Mouse (Mus musculus) layer of hippocampus, postnatal 14 days (tissue): ENCODE data around the gene Gm45021. TPM values are rescaled to one million over a fixed set of nuclear protein-coding genes. Genes with fewer than 3 reads are reported as not detected.

Experiments used
- DNase-seq, 2 experiments: peaks; one replicate each; pipeline ENCODE4 v3.0.0; 2021 to 2022; ENCODE audit warnings: low spot score in 2 of 2, mixed read lengths in 1 of 2
- total RNA-seq, 2 experiments: library from RNA; stranded (reverse); gene quantifications; 2 replicates each; pipeline ENCODE4 v1.2.3; 2021

The Gm45021 gene
- total RNA-seq, 2 experiments from 2014 or later: not detected

DNA sequence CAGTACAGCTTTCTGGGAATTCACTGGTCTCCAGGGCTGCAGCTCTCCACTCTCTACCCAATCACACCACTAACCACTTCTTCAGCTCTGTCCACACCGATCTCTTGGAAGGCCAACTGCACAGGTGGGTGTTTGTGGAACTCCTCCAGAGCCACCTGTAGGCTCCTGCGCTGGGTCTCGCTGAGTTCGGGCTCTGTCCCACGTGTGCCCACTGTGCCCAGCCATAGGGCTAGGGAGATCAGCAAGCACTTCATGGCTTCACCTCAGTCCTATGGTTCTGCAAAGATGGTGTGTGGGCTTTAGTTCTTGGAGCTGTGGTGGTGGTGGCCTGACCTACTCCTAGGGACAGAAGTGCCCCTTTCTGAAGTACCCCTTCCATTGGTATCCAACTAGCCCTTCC is 17.4 kb upstream of the Gm45021 start:
- no peak for DNase-seq

DNA sequence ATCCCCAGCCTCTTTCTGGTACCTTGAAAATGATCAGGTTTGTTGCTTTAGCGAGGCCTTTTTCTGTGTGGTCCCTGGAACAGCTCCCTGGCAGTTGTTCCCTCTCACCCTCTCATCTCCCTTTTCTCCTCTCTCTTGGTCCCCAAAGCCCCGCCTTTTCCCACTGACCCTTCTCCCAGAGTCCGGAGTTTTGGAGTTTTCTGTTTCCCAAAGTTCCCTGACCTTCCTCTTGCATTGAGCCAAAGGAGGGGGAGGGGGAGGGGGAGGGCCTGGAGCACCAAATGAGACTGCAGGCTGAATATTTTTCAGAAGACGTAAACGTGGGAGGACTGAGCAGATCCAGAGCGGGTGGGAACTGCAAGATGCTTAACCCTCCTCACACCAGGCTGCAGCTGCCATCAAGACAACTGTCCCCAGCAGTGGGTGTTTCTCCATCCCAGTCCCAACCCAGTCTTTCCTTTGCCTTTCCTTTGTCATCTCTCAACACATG is 16.8 kb upstream of the Gm45021 start, which contains the start of gene Rarres2:
Rarres2 (minus strand) TSS at position 218 of the 490 bp plus-strand sequence.
- no peak for DNase-seq

GRCm38 (mm10) chr6:48573280-48573679 is 16.1 kb upstream of the Gm45021 start:
- no peak for DNase-seq

DNA sequence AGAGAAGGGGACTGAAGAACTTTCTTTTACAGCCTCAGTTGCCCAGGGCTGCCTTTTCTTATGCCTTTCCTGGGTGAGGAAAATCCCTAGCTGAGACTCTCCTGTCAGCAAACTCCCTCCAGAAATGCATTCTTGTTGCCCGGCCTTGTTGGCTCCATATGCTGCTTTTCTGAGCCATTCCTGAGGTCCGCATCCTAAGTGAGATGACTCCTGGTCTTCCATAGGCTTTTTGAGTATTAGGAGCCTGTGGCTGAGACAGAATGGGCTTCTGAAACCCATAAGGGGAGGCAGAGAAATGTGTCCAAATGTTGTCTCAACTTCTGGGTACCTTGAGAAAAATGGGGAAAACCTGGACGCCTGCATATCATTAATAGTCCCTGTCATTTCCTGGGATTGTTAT is 15.4 kb upstream of the Gm45021 start:
- no peak for DNase-seq

GRCm38 (mm10) chr6:48578736-48579135 is 10.7 kb upstream of the Gm45021 start:
- no peak for DNase-seq

DNA sequence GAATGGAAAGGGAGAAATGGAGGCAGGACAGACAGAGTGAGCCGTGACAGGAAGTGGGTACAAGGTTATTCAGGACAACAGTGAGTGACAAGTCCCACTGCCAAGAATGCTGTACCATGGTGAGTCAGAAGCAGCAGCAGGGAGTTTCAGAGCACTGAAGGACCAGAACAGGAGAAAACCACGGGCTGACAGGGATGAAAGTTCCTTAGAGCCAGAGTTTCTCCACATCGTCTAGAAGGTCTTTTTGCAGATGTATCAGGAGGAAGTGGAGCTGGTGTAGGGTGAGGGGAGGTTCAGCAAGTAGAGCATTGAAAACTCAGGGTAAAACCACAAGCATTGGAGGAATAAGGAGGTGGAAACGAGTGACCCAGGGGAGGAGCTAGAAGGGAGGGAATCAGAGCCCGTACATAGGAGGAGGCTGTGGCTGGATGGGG is 10.2 kb upstream of the Gm45021 start:
- no peak for DNase-seq

DNA sequence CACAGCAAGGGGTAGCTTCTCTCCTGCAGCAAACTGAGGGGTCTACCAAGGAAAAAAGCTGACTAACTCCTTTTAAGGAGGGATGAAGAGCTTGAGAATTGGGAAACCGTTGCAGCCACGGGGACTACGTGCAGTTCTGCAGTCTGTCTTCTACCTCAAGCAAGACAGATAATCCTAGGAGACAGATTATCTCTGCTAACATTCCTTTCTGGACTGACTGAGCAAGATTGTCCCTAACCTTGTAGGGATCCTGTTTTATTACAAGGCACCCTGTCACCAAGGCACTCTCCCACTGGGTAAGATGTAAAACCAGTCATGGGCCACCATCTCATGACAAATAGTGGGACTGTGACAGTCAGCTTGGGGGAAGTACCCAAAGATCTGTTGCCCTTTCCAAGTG is 8.2 kb upstream of the Gm45021 start:
- DNase-seq: no peak

GRCm38 (mm10) chr6:48582037-48582436 is 7.4 kb upstream of the Gm45021 start:
- peak in 1 of 2 experiments; percentile 76 for DNase-seq

- DNase-seq: no peak
Observed at GRCm38 (mm10) chr6:48591221-48591845, 1.9 kb downstream of the Gm45021 start.

DNA sequence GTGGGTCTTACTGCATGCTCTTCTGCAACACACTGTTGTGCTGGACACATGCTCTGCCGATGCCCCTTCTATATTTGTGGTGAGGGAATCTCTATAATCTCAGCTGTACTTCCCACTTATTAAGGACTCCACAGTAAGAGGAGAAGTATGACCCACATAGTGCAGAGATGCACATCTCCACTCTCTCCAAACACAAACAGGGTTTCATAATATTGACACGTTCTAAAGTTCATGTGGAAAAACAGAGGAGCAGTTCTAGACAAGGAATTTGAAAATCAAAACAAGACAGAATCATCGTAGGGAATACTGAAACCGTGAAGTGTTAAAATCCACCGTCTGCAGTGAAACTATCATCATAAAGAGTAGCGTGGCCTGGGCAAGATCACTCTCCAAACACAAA is 2.5 kb downstream of the Gm45021 start:
- no peak for DNase-seq

DNA sequence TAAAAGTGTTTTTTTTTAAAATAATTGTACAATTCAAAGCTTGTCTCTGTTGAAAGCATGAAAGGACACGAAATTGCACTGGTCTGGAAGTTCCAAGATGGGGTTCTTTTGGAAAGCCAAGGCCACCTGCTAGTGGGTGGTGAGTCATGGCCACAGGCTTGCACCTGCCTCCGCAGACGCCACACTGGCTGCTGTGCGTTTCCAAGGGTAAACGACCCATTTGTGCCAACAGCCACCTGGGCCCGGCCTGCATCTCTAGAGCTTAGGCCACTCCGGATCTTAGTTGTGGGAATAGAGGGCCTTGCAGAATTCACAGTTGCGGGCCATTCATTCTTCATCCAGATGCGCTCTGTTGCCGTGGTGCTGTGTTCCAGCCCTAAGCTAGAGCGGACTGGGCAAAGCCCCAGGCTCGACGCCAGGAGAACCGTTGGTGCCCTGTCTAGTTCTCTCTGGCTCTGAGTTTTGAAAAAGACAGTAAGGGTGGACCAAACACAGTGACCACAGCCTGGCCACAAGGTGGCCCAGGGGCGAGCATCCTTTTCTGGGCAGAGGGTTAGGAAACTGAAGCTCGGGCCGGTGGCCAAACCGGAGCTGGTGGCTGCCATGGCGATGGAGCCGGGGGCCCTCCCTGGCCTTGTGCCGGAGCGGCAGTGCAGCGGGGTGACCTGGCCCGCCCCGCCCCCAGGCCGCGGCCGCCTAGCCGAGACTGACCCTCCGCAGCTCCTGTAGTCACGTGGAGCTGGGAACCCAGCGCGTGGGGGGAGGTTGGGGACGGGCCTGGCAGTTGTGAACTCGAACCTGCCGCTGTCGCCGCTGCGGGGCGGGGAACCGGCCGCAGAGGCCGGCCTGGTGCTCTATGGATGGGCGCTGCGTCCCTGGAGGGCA is 4.0 kb downstream of the Gm45021 start, which contains the start of the genes Repin1 and Gm44965:
Repin1 (plus strand) TSS at position 726 of the 885 bp plus-strand sequence.
Gm44965 (plus strand) TSS at position 784 of the 885 bp plus-strand sequence.
- peak; percentile 91 to 92 for DNase-seq

DNA sequence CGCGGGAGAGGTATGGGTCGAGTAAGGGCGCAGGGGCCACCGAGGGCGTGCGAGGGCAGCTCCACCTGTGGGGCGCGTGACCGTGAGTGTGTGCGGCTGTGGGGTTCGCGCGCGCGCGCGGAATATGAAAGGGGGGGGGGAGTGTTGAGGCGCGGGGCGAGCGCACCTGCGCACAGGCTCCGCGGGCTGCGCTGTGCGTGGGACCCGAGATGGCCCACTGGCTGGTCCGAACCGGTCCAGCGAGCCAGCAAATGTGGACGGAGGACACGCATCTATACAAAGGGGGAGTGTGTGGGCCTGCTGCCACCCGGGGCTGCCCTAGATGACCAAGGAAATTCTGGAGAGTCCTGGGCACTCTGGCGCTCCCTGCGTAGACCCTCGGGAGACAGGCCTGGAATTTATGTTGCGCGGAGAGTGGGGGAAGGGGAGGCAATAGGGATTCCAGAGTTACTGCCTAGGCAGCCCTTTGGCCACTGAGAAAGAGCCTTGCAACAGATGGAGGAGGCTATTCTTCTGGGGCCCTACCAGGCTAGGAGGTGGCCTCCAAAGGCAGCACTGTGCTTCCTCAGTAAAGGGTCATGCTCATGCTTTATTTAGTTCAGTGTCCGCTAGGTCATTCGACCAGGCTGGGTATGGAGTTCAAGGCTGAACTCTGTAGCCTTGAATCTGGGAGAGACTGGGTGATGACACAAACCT is 4.8 kb downstream of the Gm45021 start:
- DNase-seq: peak; percentile 60 to 61

DNA sequence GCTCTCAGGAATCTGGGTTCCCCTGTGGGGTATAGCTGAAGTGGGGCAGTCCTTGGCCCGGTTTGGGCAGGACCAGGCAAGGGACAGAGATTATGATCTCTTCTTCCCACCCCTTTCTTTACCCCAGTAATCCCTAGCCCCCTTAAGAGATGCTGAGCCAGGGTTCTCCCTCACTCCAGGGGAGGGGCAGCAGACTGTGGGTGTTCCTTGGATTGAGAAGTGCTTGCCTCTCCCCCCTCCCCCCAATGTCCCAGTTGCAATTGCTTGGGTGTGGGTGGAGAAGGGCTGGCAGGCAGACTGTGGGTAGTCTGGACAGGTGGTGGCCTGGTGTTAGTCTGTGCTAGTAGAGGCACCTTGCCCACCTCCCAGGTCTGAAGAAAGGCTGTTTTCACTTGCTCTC is 5.9 kb downstream of the Gm45021 start:
- no peak for DNase-seq

GRCm38 (mm10) chr6:48596545-48597232 is 7.3 kb downstream of the Gm45021 start:
- DNase-seq: no peak

- DNase-seq: no peak
Observed at GRCm38 (mm10) chr6:48597233-48597625, 7.8 kb downstream of the Gm45021 start.

DNA sequence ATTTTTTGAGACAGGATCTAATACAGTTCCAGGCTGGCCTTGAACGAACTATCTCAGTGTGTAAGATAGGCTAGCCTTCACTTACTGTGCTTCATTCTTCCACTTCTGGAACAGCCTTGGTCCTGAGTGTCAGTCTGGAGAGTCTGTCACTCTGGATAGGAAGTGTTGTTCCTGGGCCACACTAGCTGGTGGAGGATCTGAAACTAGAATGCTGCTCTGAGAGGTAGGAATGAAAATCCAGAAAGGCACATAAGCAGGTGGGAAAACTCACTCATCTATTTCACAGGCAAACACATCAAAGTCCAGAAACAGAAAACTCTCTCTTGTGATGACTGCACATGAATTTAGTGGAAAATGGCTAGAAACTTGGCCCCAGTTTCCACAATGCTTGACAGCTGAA is 11.2 kb downstream of the Gm45021 start:
- DNase-seq: no peak

- DNase-seq: peak; percentile 96 to 97
Observed at GRCm38 (mm10) chr6:48601271-48602079, 12.1 kb downstream of the Gm45021 start, which contains the start of gene Zfp775. TSS of gene Zfp775 (plus strand) at chr6:48602063.

GRCm38 (mm10) chr6:48602080-48602741 is 12.8 kb downstream of the Gm45021 start:
- DNase-seq: peak in 1 of 2 experiments; percentile 42

GRCm38 (mm10) chr6:48608124-48608523 is 18.7 kb downstream of the Gm45021 start:
- DNase-seq: no peak
